Mouse (Mus musculus) spleen, adult 2 months (tissue): ENCODE data around the gene Cmtr1.

Experiments used
- CTCF ChIP-seq: fragments of 200-500 bp; IDR thresholded peaks from 2 replicates; pipeline ENCODE4 v1.5.1; 2011; ENCODE audit warnings: mild to moderate bottlenecking, inconsistent platforms; ENCODE audit not compliant: insufficient read depth, insufficient read length, insufficient replicate concordance; ENCODE audit errors: extremely low read depth
- POLR2A ChIP-seq: fragments of 200-500 bp; IDR thresholded peaks from 2 replicates; pipeline ENCODE4 v1.6.1; 2011; ENCODE audit warnings: low read depth, low read length, inconsistent platforms

DNA sequence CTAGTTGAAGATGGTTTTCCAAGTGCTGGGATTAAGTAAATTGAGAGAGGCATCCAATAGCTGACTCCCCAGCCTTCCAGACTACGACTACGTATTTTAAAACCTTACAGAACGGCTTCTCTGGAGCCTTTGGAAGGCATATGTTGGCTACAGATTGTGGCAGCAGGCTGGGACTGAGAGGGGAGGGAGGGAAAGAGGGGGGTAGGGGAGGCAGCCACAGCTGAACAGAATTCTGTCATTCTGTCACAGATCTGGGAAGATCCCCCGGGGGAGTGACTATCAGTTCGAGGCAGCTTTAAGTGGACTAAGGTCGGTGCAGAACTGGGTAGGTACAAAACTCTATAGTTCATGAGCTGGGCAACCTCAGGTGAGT is 71.5 kb downstream of the Cmtr1 start:
- TF ChIP-seq CTCF, result no peak
- no peak for TF ChIP-seq POLR2A
